Mouse (Mus musculus) ES-CJ7 (cell line): Measurements from ENCODE around the gene Josd1.
A peak's percentile ranks its signal among the peaks of the same experiment; 100 is the strongest.

Source experiments
- DNase-seq: peaks from one replicate; pipeline ENCODE4 v3.0.0; 2011; ENCODE audit warnings: low read depth, low spot score

Josd1 gene

GRCm38 (mm10) chr15:79658531-79659375 lies 29.0 kb downstream of the Josd1 start, which contains the start of the genes Fam227a and Cby1:
Gene Fam227a (minus strand): TSS chr15:79658956.
Gene Cby1 (plus strand): TSS chr15:79659199.
- DNase-seq: peak; percentile 93

- peak; percentile 91 for DNase-seq
Observed at GRCm38 (mm10) chr15:79657837-79658530, 29.7 kb downstream of the Josd1 start.

- no peak for DNase-seq
Observed at GRCm38 (mm10) chr15:79656451-79656850, 31.3 kb downstream of the Josd1 start.

GRCm38 (mm10) chr15:79651481-79651880 lies 36.2 kb downstream of the Josd1 start:
- peak; percentile 70 for DNase-seq

- DNase-seq: peak; percentile 82
Observed at GRCm38 (mm10) chr15:79650569-79650968, 37.1 kb downstream of the Josd1 start.

GRCm38 (mm10) chr15:79648130-79648529 lies 39.6 kb downstream of the Josd1 start:
- DNase-seq: no peak

GRCm38 (mm10) chr15:79645483-79645882 lies 42.2 kb downstream of the Josd1 start:
- DNase-seq: no peak

GRCm38 (mm10) chr15:79641135-79641817 lies 46.4 kb downstream of the Josd1 start:
- DNase-seq: no peak

GRCm38 (mm10) chr15:79630471-79630870 lies 57.2 kb downstream of the Josd1 start:
- peak; percentile 68 for DNase-seq
